Mouse (Mus musculus) left cerebral cortex, adult 9 months (tissue): ENCODE measurements around the gene Zfp36l1.

Experiments
- DNase-seq, 2 experiments: peaks; one replicate each; pipeline ENCODE4 v3.0.0; 2022; ENCODE audit warnings: low spot score in 2 of 2

Zfp36l1 gene

DNA sequence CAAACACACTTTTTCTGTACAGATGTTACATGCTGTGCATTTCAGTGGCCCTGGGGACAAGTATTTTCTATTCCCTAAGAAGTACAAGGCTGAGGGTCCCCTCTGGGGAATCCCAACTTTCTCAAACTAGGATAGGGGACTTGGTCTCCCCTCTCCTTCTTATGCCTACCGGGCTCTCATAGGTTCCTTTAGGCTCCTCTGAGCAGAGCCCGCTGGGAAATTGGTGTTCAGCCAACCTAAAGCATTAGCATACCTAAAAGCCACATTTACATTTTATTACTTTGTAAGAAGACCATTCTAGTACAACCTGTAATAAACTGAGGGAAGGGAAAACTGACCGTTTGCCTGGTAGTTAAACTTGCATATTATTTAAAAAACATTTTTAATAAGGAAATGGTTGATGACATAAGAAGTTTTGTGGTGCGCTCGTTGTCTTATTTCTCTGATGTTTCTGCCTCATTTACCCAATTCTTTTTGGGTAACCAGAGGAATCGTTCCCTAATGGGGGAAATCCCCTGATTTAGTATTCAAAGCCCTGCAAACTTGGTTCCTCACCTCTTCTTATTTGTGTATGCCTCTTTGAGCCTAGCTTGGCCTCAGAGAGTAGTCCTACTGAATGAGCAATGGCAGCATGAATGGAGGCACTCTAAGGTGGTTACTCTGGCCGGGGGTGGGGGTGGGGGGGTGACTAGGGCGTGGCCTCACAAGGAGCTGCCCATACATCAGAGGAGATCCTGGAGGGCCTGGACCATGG lies 42.1 kb downstream of the Zfp36l1 start:
- no peak for DNase-seq

DNA sequence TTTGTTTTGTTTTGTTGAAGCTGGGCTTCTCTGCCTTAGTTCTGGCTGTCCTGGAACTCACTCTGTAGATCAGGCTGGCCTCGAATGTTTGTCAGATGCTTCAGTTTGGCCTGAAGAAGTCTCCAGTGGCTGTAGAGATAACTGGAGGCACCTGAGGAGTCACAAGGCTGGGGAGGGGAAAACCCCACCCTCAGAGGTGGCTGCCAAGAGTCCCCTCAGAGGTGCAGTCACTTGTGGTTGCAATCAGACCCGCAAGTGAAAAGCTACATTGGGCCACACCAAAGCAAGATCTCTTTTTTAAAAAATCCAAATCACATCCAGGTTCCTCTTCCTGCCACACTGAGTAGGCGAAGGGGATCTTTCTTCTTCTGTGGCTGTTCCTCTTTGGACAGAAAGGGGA lies 43.8 kb downstream of the Zfp36l1 start:
- no peak for DNase-seq

DNA sequence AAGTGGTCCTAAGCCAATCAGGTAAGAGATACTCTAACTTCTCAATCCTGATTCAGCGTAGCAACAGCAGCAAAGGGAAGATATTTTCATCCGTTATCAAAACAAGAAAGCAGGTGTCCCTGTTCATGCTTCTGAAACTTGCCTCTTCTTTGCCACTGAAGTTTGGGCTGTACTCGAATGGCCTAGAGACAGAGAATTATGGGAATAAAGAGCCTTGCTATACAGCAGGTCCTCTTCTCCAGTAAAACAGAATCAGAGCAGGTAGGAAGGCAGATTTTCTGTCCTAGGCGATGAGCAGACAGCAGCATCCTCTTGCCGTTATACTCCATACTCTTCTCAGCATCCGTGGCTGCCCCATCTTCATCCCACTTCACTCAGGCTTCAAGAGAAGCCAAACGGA lies 44.8 kb downstream of the Zfp36l1 start:
- no peak for DNase-seq

DNA sequence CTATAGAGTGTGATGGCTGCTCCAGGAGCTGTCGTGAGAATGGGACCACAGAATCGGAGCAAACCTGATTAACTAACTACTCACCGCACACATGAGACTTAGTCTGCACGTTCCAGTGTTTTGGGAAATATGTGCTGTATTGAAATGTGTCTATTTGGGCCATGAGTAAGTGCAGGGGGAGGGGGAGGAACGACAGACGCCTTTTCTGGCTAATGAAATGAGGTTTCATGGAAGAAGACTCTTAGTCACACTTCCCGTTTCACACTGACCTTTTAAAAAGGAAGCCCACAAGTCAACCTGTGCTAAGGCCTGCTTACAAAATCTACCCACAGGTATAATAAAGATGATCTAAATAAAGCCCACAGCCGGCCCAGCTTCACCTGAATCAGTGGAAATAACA lies 47.8 kb downstream of the Zfp36l1 start:
- DNase-seq: no peak

DNA sequence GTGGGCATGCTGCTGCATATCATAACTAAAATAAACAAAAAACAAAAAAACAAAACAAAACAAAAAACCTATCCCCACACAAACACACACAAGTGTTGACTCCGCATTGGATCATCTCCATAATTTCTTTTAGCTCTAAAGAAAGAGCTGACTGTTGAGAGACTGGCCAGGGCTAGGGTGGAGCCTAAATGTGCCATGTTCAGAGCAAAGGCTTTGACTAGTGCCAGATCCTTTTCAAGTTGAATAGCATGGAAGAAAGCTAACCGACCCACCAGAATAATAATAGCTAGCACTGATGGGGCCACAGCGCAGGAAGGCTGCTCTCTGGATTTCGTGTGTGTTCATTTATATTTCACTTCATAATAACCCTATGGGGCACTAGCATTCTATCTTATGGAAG lies 48.5 kb downstream of the Zfp36l1 start:
- DNase-seq: no peak

DNA sequence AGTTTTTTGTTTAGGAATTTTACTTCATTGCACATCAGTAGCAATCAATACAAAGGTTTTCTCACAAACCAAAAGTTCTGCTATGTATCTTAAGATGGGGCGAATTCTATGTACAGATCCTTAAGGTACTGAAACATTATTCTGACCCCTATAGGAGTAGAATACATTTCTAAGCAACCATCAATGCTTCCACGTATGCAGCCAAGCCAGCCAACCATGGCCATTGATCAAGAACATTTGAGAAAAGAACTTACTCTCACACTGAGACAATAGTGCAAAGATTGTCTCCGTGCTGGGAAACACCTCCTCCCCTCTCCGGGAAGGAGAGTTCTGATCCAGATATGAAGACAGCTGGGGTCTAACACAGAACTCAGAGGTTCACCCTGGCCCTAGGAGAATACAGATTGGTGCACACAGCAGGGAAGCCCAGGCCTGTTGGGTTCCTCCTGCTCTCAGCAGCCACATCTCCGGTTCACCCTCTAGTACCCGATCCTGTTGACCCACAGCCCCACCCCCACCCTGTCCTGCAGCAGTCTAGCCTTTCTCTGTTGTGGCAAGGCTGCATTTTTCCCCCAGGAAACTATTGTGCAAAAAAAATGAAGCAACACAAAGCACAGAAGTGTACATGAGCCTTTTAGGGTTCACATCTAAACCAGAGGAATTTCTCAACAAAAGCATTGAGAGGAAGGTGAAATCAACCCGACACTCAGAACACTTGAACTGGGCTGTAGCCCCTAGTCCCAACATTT lies 49.2 kb downstream of the Zfp36l1 start:
- no peak for DNase-seq

DNA sequence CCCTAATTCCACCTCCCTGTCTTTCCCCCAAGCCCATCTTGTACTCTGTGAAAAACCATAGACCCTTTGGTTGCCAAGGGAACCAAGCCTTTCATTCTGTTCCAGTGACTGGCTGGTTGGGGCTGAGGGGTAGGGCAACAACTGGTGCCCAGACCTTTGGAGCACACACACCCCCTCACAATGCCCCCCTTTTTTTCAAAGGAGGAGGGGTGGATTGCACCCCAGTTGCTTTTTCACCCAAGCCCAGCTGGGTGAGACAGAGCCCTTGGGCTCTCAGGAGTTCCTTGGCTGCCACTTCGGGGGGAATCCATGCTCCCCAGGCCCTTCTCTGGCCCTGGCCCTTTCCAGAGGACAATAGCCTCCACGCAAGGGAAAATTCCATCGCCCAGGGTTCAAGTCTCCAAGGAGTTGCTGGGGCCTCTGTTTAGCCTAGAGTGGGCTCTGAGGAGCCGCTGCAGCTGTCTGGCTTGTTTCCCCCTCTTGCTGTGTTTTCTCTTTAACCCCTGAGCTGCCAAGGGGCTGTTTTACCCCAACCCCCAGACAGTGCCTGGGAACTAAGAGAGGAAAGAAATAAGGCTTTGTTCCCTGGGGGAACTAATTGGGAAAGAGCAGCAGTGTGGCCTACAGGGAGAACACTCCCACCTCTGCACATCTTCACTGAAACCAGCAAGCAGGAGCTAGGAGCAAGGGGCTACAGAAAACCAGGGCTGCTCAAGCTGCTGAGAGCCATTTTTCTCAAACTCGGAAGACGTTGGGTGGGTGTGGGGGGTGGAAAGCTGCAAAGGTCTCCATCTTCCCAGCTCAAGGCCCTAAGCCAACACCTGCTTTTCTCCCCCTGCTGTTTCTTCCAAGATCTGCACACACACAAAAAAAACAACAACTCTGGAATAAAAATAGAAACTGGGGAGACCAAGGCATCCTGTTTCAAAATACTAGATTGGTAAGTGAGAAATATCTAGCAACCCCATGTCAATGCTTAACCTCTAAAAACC lies 50.1 kb downstream of the Zfp36l1 start:
- DNase-seq: peak; percentile 10 to 53

DNA sequence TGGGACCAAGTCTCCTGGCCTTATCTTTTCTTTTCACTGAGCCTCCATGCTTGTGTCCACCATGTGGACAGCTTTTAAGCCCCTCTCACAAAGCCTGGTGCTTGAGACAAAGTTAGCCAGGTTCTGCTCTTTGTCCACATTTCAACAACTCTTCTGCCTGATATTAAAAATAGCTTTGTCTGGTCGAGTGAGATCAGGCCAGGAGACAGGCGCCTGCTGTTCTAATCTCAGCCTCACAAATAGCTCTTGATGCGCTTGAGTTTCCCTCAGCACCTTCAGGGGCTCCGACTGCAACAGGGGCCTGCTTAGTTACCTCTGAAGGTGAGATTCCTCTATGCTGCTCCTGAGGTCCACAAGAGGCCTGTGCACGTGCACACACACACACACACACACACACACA lies 51.0 kb downstream of the Zfp36l1 start:
- no peak for DNase-seq

DNA sequence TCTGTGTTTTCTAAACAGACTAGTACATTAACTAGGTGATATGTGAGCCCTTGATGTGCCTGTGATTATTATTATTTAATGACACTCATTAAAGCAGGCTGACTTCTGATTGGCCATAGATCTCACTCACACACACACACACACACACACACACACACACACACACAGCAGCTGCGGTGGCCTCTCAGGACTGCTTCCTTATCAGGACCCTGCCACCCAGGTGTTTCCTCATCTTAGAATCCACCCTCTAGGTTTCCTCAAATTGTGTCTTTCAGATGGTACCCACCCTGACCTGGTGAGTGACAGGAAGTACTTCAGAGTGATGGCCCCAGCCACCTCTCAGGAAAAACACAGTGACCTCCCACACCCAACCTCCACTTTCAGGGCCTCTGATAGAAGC lies 52.0 kb downstream of the Zfp36l1 start:
- DNase-seq: no peak

DNA sequence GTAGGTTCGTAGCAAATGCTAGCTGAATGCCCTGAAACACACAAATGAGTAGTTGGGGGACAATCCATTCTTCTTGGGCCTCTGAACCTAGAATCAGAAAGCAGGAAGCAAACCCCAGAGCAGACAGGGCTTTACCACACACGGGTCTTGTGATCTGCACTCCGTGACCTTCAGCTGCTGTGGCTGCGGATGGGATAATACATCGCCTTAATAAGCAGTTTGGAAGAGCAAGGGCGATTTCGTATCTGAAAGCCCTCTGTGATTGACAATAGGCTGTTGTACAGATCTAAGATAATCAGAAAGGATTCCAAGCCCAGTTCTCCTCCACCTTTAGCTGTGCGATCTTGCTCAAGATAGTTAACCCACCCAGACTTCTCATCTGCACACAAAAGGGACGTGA lies 52.5 kb downstream of the Zfp36l1 start:
- no peak for DNase-seq

DNA sequence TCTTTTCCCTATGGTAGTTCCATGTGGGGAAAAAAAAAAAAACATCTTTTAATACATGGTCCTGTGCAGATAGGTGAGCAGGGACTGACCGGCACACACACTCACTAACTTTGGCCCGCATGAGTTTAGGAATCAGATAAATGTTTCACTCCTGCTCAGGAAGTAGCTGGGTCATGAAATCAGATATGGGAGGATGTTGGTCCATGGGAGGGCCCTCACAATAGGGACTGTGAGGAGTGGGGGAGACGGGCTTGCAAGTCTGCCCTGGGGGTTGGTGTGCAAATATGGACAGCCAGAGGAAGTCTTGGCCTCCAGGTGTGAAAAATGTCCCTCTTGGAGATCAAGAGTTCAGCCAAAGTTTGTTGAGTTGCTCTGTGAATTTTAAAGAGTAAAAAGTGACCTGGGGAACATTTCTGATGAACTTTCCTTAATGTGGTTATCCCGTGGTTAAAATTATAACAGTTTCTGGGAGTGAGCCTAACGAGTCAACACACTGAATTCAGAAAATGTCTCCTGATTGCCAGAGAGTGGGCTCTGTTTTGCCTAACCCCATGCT lies 53.0 kb downstream of the Zfp36l1 start:
- no peak for DNase-seq
